Mouse (Mus musculus): ENCODE data around the gene Prps2.

DNA sequence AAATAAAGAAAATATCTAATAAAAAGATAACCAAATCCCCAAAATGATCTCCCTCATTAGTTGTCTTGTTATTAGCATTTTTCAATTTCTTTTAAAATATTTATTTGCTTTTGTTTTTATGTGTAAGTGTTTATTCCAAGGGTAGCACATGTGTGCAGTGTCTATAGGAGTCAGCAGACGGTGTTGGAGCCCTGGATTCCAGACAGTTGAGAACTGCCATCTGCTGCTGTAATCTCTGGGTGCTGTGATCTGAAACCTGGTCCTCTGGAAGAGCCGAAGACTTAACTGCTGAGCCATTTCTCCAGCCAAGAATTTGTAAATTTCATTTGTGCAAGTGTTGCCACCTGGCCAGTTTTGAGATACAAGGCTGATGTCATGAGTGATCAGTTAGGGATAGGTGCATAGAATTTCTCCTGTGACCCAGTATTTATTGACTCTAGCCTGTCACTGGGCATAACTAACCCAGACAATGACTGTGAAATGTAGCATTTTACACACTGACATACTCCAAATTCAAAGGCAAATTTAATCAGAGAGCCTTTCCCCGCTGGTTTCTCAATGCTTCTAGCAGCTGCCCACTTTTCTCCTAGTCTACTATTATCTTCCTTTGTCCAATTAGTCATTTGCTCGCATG, 67.3 kb downstream of the Prps2 start:
- TF ChIP-seq MAFK (IDR thresholded peaks at IDR 0.05; ENCODE audit: insufficient read depth, low read depth, low read length) (no peak), ZNF384 (IDR thresholded peaks at IDR 0.05; ENCODE audit: low read depth, low read length) (no peak), CHD2 (IDR thresholded peaks at IDR 0.05; ENCODE audit: low read depth, low read length) (no peak), ZC3H11A (IDR thresholded peaks at IDR 0.05; ENCODE audit: borderline replicate concordance, low read depth, low read length) (no peak), HCFC1 (IDR thresholded peaks at IDR 0.05; ENCODE audit: borderline replicate concordance, insufficient read depth, low read length) (no peak)

Measured in ES-E14 (cell line).